Mouse (Mus musculus): Measurements from ENCODE around the gene Gm21860. TPM values are rescaled to one million over a fixed set of nuclear protein-coding genes. Genes with fewer than 3 reads are reported as not detected.
A peak's percentile ranks its signal among the peaks of the same experiment; 100 is the strongest.
"Not testable (repeated sequence)": the region's sequence is repeated elsewhere in the genome, so short reads cannot be mapped to it uniquely, and the experiment has no call there.

Gm21860 gene
- polyA plus RNA-seq, 1 experiment: not detected

DNA sequence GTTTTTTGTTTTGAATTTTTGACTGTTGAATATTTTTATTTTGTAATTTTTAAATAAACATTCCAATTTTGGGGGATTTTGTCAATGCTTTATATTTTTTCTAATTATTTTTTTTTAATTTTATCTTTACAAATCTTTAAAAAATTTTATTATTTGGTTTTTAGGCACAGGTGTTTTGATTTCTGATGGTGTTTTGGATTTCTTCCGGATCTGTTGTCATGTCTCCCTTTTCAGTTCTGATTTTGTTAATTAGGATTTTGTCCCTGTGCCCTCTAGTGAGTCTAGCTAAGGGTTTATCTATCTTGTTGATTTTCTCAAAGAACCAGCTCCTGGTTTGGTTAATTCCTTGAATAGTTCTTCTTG lies 23.0 kb downstream of the Gm21860 start:
- not testable (repeated sequence) for DNase-seq; H3K4me1 ChIP-seq (ENCODE audit: control insufficient read depth, insufficient read depth, low read length); H3K4me3 ChIP-seq (replicated peaks; ENCODE audit: insufficient read depth, low read depth, low read length); H3K27me3 ChIP-seq (ENCODE audit: control insufficient read depth, insufficient read depth, low read length); H3K27ac ChIP-seq (ENCODE audit: insufficient read depth, low read length)
- 56% methylated on average over 1 of the region's 1 CpGs for WGBS

- peak; percentile 30 to 31 for DNase-seq
- not testable (repeated sequence) for H3K27me3 ChIP-seq (ENCODE audit: control insufficient read depth, insufficient read depth, low read length); H3K4me1 ChIP-seq (ENCODE audit: control insufficient read depth, insufficient read depth, low read length); H3K27ac ChIP-seq (ENCODE audit: insufficient read depth, low read length); H3K4me3 ChIP-seq (replicated peaks; ENCODE audit: insufficient read depth, low read depth, low read length)
- WGBS: 55% methylated on average over 18 of the region's 20 CpGs
Observed at GRCm38 (mm10) chrY:90730908-90731592, 23.6 kb downstream of the Gm21860 start.

- peak in 1 of 2 experiments; percentile 24 for DNase-seq
- WGBS: 59% methylated on average over 12 of the region's 12 CpGs
- H3K27me3 ChIP-seq (ENCODE audit: control insufficient read depth, insufficient read depth, low read length): not testable (repeated sequence)
Observed at GRCm38 (mm10) chrY:90729816-90730303, 24.8 kb downstream of the Gm21860 start.

DNA sequence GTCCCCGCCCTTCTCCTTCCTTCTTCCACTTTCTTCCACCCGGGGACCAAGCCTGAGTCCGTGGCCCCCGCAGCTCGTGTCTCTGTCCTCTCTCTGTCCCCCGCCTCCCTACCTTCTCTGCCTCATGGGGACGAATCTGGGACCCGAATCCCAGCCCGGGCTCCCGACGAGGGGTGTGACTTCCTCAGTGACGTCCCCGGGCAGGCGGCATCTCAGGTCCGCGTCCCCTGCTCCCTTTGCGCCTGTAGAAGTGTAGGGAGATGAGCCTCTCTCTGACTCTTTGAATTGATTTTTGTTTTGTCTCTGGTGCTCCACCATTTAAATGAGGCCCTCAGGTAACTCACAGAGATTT lies 25.7 kb downstream of the Gm21860 start:
- H3K4me3 ChIP-seq (replicated peaks; ENCODE audit: insufficient read depth, low read depth, low read length); H3K27ac ChIP-seq (ENCODE audit: insufficient read depth, low read length); H3K27me3 ChIP-seq (ENCODE audit: control insufficient read depth, insufficient read depth, low read length); H3K4me1 ChIP-seq (ENCODE audit: control insufficient read depth, insufficient read depth, low read length): not testable (repeated sequence)
- WGBS: 79% methylated on average over 17 of the region's 17 CpGs
- peak in 1 of 2 experiments; percentile 26 for DNase-seq

More at GRCm38 (mm10) chrY:90729816-90730303, 24.8 kb downstream of the Gm21860 start:
- not testable (repeated sequence) for H3K4me3 ChIP-seq (replicated peaks; ENCODE audit: insufficient read depth, low read depth, low read length); H3K27ac ChIP-seq (ENCODE audit: insufficient read depth, low read length); H3K4me1 ChIP-seq (ENCODE audit: control insufficient read depth, insufficient read depth, low read length)

- H3K27ac ChIP-seq (ENCODE audit: insufficient read depth, low read length); H3K4me1 ChIP-seq (ENCODE audit: control insufficient read depth, insufficient read depth, low read length); H3K4me3 ChIP-seq (replicated peaks; ENCODE audit: insufficient read depth, low read depth, low read length); H3K27me3 ChIP-seq (ENCODE audit: control insufficient read depth, insufficient read depth, low read length): not testable (repeated sequence)
- peak in 1 of 2 experiments; percentile 35 for DNase-seq
- 76% methylated on average over 13 of the region's 13 CpGs for WGBS
Observed at GRCm38 (mm10) chrY:90728251-90728904, 26.2 kb downstream of the Gm21860 start.

DNA sequence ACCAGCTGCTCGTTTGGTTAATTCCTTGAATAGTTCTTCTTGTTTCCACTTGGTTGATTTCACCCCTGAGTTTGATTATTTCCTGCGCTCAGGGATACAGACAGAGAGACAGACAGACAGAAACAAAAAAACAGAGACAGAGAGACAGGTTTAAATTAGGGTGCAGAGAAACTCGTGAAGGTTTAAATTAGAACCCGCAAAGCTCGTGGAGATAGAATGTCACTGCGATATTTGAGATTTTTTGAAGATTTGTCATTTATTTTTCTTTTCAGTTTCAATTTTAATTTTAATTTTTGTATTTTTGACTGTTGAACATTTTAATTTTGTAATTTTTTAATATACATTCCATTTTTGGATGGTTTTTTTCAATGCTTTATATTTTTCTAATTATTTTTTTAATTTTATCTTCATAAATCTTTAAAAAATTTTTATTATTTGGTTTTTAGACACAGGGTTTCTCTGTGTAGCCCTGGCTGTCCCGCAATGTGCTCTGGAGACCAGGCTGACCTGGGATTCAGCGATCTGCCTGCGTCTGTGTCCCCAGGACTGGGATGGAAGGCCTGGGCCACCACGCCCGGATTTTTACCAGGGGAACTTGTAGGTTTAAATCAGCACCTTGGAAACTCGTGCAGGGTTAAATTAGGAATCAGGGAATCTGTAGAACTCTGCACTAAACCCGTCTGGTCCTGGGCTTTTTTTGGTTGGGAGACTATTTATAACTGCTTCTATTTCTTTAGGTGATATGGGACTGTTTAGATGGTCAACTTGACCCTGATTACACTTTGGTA lies 27.3 kb downstream of the Gm21860 start:
- 72% methylated on average over 13 of the region's 13 CpGs for WGBS
- not testable (repeated sequence) for DNase-seq; H3K4me1 ChIP-seq (ENCODE audit: control insufficient read depth, insufficient read depth, low read length); H3K4me3 ChIP-seq (replicated peaks; ENCODE audit: insufficient read depth, low read depth, low read length); H3K27ac ChIP-seq (ENCODE audit: insufficient read depth, low read length); H3K27me3 ChIP-seq (ENCODE audit: control insufficient read depth, insufficient read depth, low read length)

DNA sequence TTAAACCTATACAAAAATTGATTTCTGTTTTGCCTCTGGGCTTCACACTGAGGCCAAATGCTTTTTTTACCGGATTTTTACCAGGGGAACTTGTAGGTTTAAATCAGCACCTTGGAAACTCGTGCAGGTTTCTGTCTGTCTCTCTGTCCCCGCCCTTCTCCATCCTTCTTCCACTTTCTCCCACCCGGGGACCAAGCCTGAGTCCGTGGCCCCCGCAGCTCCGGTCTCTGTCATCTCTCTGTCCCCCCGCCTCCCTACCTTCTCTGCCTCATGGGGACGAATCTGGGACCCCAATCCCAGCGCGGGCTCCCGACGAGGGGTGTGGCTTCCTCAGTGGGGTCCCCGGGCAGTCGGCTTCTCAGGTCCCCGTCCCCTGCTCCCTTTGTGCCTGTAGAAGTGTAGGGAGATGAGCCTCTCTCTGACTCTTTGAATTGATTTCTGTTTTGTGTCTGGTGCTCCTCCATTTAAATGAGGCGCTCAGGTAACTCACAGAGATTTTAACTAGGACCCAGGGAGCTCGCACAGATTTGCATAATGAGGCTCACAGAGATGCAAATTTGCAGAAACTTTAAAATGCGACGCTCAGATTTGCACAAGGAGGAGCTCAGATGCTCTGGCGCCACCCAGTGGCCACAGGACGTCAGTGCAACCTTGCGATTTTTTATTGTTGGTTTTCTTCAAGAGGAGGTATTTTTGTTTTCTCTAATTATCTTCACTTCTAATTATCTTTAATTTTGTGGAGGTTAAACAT lies 28.7 kb downstream of the Gm21860 start:
- H3K4me3 ChIP-seq (replicated peaks; ENCODE audit: insufficient read depth, low read depth, low read length); H3K4me1 ChIP-seq (ENCODE audit: control insufficient read depth, insufficient read depth, low read length); H3K27ac ChIP-seq (ENCODE audit: insufficient read depth, low read length); H3K27me3 ChIP-seq (ENCODE audit: control insufficient read depth, insufficient read depth, low read length); DNase-seq: not testable (repeated sequence)
- WGBS: 80% methylated on average over 23 of the region's 23 CpGs

DNA sequence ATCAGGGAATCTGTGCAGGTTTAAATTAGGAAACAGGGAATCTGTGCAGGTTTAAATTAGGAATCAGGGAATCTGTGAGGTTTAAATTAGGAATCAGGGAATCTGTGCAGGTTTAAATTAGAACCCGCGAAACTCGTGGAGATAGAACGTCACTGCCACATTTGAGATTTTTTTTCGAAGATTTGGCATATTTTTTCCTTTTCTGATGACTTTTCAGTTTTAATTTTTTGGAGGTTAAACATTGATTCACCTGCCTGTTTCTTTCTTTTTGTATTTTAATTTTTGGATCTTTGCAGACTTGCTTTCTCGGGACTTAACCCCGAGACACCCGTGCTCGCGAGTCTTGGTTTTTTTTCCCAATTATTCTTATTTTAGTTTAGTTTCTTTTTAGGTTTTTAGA lies 29.5 kb downstream of the Gm21860 start:
- 86% methylated on average over 10 of the region's 10 CpGs for WGBS
- not testable (repeated sequence) for H3K4me3 ChIP-seq (replicated peaks; ENCODE audit: insufficient read depth, low read depth, low read length); H3K27me3 ChIP-seq (ENCODE audit: control insufficient read depth, insufficient read depth, low read length); DNase-seq; H3K4me1 ChIP-seq (ENCODE audit: control insufficient read depth, insufficient read depth, low read length); H3K27ac ChIP-seq (ENCODE audit: insufficient read depth, low read length)

DNA sequence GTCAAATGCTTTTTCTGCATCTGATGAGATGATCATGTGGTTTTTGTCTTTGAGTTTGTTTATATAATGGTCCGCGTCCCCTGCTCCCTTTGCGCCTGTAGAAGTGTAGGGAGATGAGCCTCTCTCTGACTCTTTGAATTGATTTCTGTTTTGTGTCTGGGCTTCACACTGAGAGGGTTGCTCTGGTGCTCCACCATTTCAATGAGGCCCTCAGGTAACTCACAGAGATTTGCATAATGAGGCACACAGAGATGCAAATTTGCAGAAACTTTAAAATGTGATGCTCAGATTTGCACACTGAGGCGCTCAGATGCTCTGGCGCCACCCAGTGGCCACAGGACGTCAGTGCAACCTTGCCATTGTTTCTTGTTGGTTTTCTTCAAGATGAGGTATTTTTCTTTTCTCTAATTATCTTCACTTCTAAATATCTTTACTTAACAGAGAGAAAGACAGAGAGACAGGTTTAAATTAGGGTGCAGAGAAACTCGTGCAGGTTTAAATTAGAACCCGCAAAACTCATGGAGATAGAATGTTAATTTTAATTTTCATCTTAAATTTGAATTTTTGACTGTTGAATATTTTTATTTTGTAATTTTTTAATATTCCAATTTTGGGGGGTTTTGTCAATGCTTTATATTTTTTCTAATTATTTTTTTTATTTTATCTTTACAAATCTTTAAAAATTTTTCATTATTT lies 30.5 kb downstream of the Gm21860 start:
- 62% methylated on average over 8 of the region's 8 CpGs for WGBS
- not testable (repeated sequence) for H3K4me3 ChIP-seq (replicated peaks; ENCODE audit: insufficient read depth, low read depth, low read length); H3K27ac ChIP-seq (ENCODE audit: insufficient read depth, low read length); H3K27me3 ChIP-seq (ENCODE audit: control insufficient read depth, insufficient read depth, low read length); H3K4me1 ChIP-seq (ENCODE audit: control insufficient read depth, insufficient read depth, low read length)
- DNase-seq: peak; percentile 20 to 23

DNA sequence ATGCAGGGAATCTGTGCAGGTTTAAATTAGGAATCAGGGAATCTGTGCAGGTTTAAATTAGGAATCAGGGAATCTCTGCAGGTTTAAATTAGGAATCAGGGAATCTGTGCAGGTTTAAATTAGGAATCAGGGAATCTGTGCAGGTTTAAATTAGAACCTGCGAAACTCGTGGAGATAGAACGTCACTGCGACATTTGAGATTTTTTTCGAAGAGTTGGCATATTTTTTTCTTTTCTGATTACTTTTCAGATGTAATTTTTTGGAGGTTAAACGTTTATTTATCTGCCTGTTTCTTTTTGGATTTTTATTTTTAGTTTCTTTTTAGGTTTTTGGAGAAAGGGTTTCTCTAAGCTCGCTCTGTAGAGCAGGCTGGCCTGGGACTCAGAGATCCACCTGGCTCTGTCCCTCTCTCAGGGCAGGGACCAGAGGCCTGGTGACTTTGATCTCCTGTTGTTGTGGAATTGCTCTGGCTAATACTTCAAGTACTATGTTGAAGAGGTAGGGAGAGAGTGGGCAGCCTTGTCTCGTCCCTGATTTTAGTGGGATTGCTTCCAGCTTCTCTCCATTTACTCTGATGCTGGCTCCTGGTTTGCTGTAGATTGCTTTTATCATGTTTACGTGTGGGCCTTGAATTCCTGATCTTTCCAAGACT lies 31.2 kb downstream of the Gm21860 start:
- H3K4me3 ChIP-seq (replicated peaks; ENCODE audit: insufficient read depth, low read depth, low read length); H3K27me3 ChIP-seq (ENCODE audit: control insufficient read depth, insufficient read depth, low read length); H3K4me1 ChIP-seq (ENCODE audit: control insufficient read depth, insufficient read depth, low read length); H3K27ac ChIP-seq (ENCODE audit: insufficient read depth, low read length): not testable (repeated sequence)
- peak; percentile 34 to 51 for DNase-seq
- WGBS: 65% methylated on average over 9 of the region's 9 CpGs

- H3K4me1 ChIP-seq (ENCODE audit: control insufficient read depth, insufficient read depth, low read length); H3K4me3 ChIP-seq (replicated peaks; ENCODE audit: insufficient read depth, low read depth, low read length); H3K27me3 ChIP-seq (ENCODE audit: control insufficient read depth, insufficient read depth, low read length); H3K27ac ChIP-seq (ENCODE audit: insufficient read depth, low read length); DNase-seq: not testable (repeated sequence)
- 39% methylated on average over 5 of the region's 5 CpGs for WGBS
Observed at GRCm38 (mm10) chrY:90720505-90720904, 34.1 kb downstream of the Gm21860 start.

Data from cerebellum, adult 2 months (tissue).